ENCODE assay signal across 7 mouse cellular contexts in genomic region chr8:123783525-123784249, GRCm38 (mm10). TPM values are rescaled to one million over a fixed set of nuclear protein-coding genes. Genes with fewer than 3 reads are reported as not detected.
DNase-seq lines count a peak whose midpoint lies in the region; ATAC-seq lines count a peak whose summit lies in the region.

No protein-coding gene starts in this region.

- peak; percentile 90 for DNase-seq in adrenal gland, postnatal 14 days
- peak; percentile 93 for DNase-seq in embryo, embryonic 10.5 days (ENCODE audit: low spot score)
- DNase-seq in gastrocnemius, postnatal 14 days = peak; percentile 80
- peak; percentile 46 for DNase-seq in induced T-regulatory cell, adult 2 months (ENCODE audit: low read depth)
- DNase-seq in left cerebral cortex, postnatal 14 days (ENCODE audit: low spot score in 2 of 2) = peak; percentile 89 to 92
- DNase-seq in skeletal muscle tissue, adult 2 months (ENCODE audit: low read depth, low spot score) = peak; percentile 73

- ATAC-seq in megakaryocyte-erythroid progenitor cell, adult 5-6 weeks (replicated peaks; ENCODE audit: low FRiP score, low TSS enrichment, poor library complexity, severe bottlenecking) = peak; percentile 92

- intact Hi-C loops in gastrocnemius, postnatal 14 days (cut with DNase I; ENCODE audit: low total_unique reads) = loop anchor here (2.0 kb wide), 1 partner anchor 131 kb away; the partner anchor contains the start of gene Rhou
- intact Hi-C loops in left cerebral cortex, postnatal 14 days (cut with DNase I) = loop anchor here (2.0 kb wide), 1 partner anchor 131 kb away; the partner anchor contains the start of gene Rhou

RNA-seq across cellular contexts. Expression of gene Rab4a, which starts 22.1 kb away (rescaled TPM):
- total RNA-seq in adrenal gland, postnatal 14 days (2021) = 18.9 and 20.0 TPM in 2 replicates
- 10 to 100 TPM; 13.3 to 14.4 TPM for total RNA-seq in gastrocnemius, postnatal 14 days (2021)
- total RNA-seq in left cerebral cortex, postnatal 14 days (2021) = 10 to 100 TPM; 46.5 to 51.8 TPM
- total RNA-seq in megakaryocyte-erythroid progenitor cell, adult 5-6 weeks (2014; fragmentation: Nextera tagmentation) = 77.5 and 84.1 TPM in 2 replicates
- total RNA-seq in megakaryocyte-erythroid progenitor cell, adult 5-6 weeks (2017) = 23.6 and 42.7 TPM in 2 replicates

Comparison
In these comparisons a context has a peak if more than half of its experiments do, and no peak if none do; other contexts are left out.
1. Peak in every context shown above with its lines: DNase-seq and ATAC-seq.